8 mouse cellular contexts compared by ENCODE assay signal in the genomic region with DNA sequence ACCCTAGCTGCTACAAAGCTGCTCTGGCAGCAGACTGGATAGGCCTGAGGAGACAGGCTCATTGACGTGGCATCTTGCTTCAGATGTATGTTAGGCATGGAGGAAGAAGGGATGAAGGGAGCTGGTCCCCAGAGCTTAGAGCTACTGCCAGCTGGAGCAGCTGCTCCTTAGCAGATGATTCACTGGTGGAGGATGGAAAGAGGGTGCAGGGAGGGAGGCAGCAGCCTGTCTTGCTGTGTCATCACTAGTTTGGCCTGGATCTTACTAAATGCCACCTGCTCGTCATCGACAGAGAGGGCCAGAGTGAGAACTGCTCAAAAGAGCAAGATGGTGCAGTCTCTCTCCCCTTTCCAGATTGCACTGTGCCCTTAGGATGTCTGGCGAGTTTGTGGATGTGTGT. TPM values are rescaled to one million over a fixed set of nuclear protein-coding genes. Genes with fewer than 3 reads are reported as not detected.
A peak's percentile ranks its signal among the peaks of the same experiment; 100 is the strongest.
DNase-seq lines count a peak whose midpoint lies in the region.

No protein-coding gene starts in this region.

- intact Hi-C loops in gastrocnemius, postnatal 36 days (cut with DNase I), result loop anchor here (5.0 kb wide), 2 partner anchors 48 to 123 kb away; no protein-coding TSS in a partner anchor

- peak; percentile 21 for DNase-seq in gastrocnemius, postnatal 25 days
- no peak for DNase-seq in gastrocnemius, postnatal 36 days
- peak; percentile 72 to 75 for DNase-seq in adrenal gland, postnatal 36 days
- DNase-seq in layer of hippocampus, adult 18-20 months (ENCODE audit: low spot score in 2 of 2), result peak; percentile 84 to 85
- DNase-seq in right cerebral cortex, postnatal 10 days (ENCODE audit: low spot score in 2 of 2), result peak; percentile 66 to 72
- DNase-seq in lung, postnatal 14 days, result no peak
- DNase-seq in ovary, postnatal 36 days (ENCODE audit: low spot score), result no peak
- DNase-seq in thymus, postnatal 25 days, result no peak

RNA-seq across cellular contexts. Expression of a gene that starts 5.0 kb away (rescaled TPM):
- 10 to 100 TPM; 92.1 to 93.9 TPM for total RNA-seq in gastrocnemius, postnatal 25 days (2021)
- total RNA-seq in gastrocnemius, postnatal 36 days (2021), result 10 to 100 TPM; 85.6 to 96.1 TPM
- total RNA-seq in adrenal gland, postnatal 36 days (2021), result 100 to 1,000 TPM in 1 of 2 experiments, 10 to 100 TPM in 1; 83.6 to 107 TPM
- 100 to 1,000 TPM; 322 to 323 TPM for total RNA-seq in layer of hippocampus, adult 18-20 months (2021)

RNA-seq across cellular contexts. Expression of a gene that starts 28.8 kb away (rescaled TPM):
- 100 to 1,000 TPM; 111 to 133 TPM for total RNA-seq in gastrocnemius, postnatal 25 days (2021)
- 100 to 1,000 TPM; 109 to 130 TPM for total RNA-seq in gastrocnemius, postnatal 36 days (2021)
- 100 to 1,000 TPM; 199 to 227 TPM for total RNA-seq in adrenal gland, postnatal 36 days (2021)
- total RNA-seq in layer of hippocampus, adult 18-20 months (2021), result 10 to 100 TPM; 56.9 to 62.7 TPM

RNA-seq across cellular contexts. Expression of a gene that starts 41.0 kb away (rescaled TPM):
- total RNA-seq in gastrocnemius, postnatal 25 days (2021), result 10 to 100 TPM; 10.2 to 11.0 TPM
- 10 to 100 TPM in 1 of 2 experiments, 1 to 10 TPM in 1; 8.0 to 10.1 TPM for total RNA-seq in gastrocnemius, postnatal 36 days (2021)
- 10 to 100 TPM; 40.6 to 53.7 TPM for total RNA-seq in adrenal gland, postnatal 36 days (2021)
- 10 to 100 TPM; 22.5 to 25.9 TPM for total RNA-seq in layer of hippocampus, adult 18-20 months (2021)

RNA-seq across cellular contexts. Expression of a gene that starts 58.0 kb away (rescaled TPM):
- total RNA-seq in gastrocnemius, postnatal 25 days (2021), result 10 to 100 TPM; 21.3 to 37.2 TPM
- 10 to 100 TPM; 25.7 to 41.2 TPM for total RNA-seq in gastrocnemius, postnatal 36 days (2021)
- total RNA-seq in adrenal gland, postnatal 36 days (2021), result 10 to 100 TPM in 1 of 2 experiments, 1 to 10 TPM in 1; 6.5 to 11.1 TPM
- 1 to 10 TPM; 7.1 to 7.4 TPM for total RNA-seq in layer of hippocampus, adult 18-20 months (2021)

Comparison
In these comparisons a context has a peak if more than half of its experiments do, and no peak if none do; other contexts are left out.
1. DNase-seq: peak in gastrocnemius, postnatal 25 days (single experiment), adrenal gland, postnatal 36 days (2 of 2), layer of hippocampus, adult 18-20 months (2 of 2) and right cerebral cortex, postnatal 10 days (2 of 2); none in gastrocnemius, postnatal 36 days (0 of 2), lung, postnatal 14 days (single experiment), ovary, postnatal 36 days (single experiment) and thymus, postnatal 25 days (single experiment).